Mouse (Mus musculus) liver, adult 2 months (tissue): ENCODE results near the gene Hoga1. TPM values are rescaled to one million over a fixed set of nuclear protein-coding genes. Genes with fewer than 3 reads are reported as not detected.

Experiments
- DNase-seq: peaks from one replicate; pipeline ENCODE4 v3.0.0-alpha.2; 2011; ENCODE audit warnings: low read depth, low spot score; ENCODE audit errors: extremely low read depth
- H3K27ac ChIP-seq: fragments of 200-500 bp; replicated peaks from 2 replicates; pipeline ENCODE4 v1.5.1; 2012; ENCODE audit warnings: low read depth, mild to moderate bottlenecking, control low read depth, inconsistent platforms, low read length; ENCODE audit not compliant: insufficient read depth
- H3K27me3 ChIP-seq: fragments of 200-500 bp; 2 replicates; pipeline ENCODE4 v1.6.1; 2012; ENCODE audit warnings: mild to moderate bottlenecking, moderate library complexity, low read length, inconsistent platforms; ENCODE audit not compliant: control insufficient read depth, insufficient read depth
- H3K36me3 ChIP-seq: fragments of 200-500 bp; 2 replicates; pipeline ENCODE4 v1.6.1; 2012; ENCODE audit warnings: low read length, inconsistent platforms; ENCODE audit not compliant: control insufficient read depth, insufficient read depth
- H3K4me1 ChIP-seq: fragments of 200-500 bp; 2 replicates; pipeline ENCODE4 v1.6.1; 2011; ENCODE audit warnings: low read length; ENCODE audit not compliant: control insufficient read depth, insufficient read depth
- H3K4me3 ChIP-seq: fragments of 200-500 bp; 2 replicates; pipeline ENCODE4 v1.5.1; 2011; ENCODE audit warnings: low read depth, mild to moderate bottlenecking, control low read depth, low read length, moderate library complexity; ENCODE audit not compliant: insufficient read depth
- H3K79me2 ChIP-seq: fragments of 200-500 bp; 2 replicates; pipeline ENCODE4 v1.6.1; 2012; ENCODE audit warnings: inconsistent platforms, mild to moderate bottlenecking, low read length, moderate library complexity; ENCODE audit not compliant: control insufficient read depth, insufficient read depth
- H3K9ac ChIP-seq: fragments of 200-500 bp; 2 replicates; pipeline ENCODE4 v1.6.1; 2012; ENCODE audit warnings: low read depth, mild to moderate bottlenecking, control low read depth, inconsistent platforms, low read length
- CTCF ChIP-seq: fragments of 200-500 bp; IDR thresholded peaks from 2 replicates; pipeline ENCODE4 v1.5.1; 2011; ENCODE audit warnings: low read depth, low read length, control low read depth
- POLR2A ChIP-seq: fragments of 200-500 bp; IDR thresholded peaks from 2 replicates; pipeline ENCODE4 v1.6.1; 2011; ENCODE audit warnings: low read length, control low read depth; ENCODE audit not compliant: insufficient read depth; ENCODE audit errors: extremely low read depth
- WGBS: fragments of 180-500 bp; shearing (Covaris S2); methylation state at CpG from one replicate; pipeline ENCODE4 v1.1.7; 2018; 5-methylcytosine and 5-hydroxymethylcytosine counted together
- polyA plus RNA-seq: library from polyadenylated mRNA; depleted of rRNA; stranded (reverse); fragments of >200 nt; gene quantifications from 2 replicates; pipeline ENCODE4 v1.2.3, GENCODE M21; 2012
- total RNA-seq: library from RNA; depleted of rRNA; stranded (reverse); fragments of >200 nt; gene quantifications from 2 replicates; pipeline ENCODE4 v1.2.3, GENCODE M21; 2014

Hoga1 gene
- total and polyA plus RNA-seq, 2 experiments: 128 to 290 TPM

GRCm38 (mm10) chr19:42068441-42069240, 23.2 kb downstream of the Hoga1 start:
- 75% methylated on average over 11 of the region's 11 CpGs for WGBS
- Histone ChIP-seq H3K27me3 (no peaks in the 10 kb centered on the region), H3K27ac (no peak overlapping the region), H3K4me3 (no peak overlapping the region), H3K9ac (no peak overlapping the region), H3K79me2 (no peaks in the 10 kb centered on the region), H3K4me1 (peaks cover 11% of the 10 kb centered on the region), H3K36me3 (peaks cover 32% of the 10 kb centered on the region)
- no peak for DNase-seq
- no peak for TF ChIP-seq POLR2A
- no peak for TF ChIP-seq CTCF

- 77% methylated on average over 6 of the region's 6 CpGs for WGBS
- Histone ChIP-seq H3K27me3 (no peaks in the 10 kb centered on the region), H3K36me3 (peaks cover 29% of the 10 kb centered on the region), H3K27ac (no peak overlapping the region), H3K4me3 (no peak overlapping the region), H3K9ac (no peak overlapping the region), H3K4me1 (peaks cover 11% of the 10 kb centered on the region), H3K79me2 (no peaks in the 10 kb centered on the region)
- DNase-seq: no peak
- TF ChIP-seq CTCF (peak; percentile 34; the same call in 1 of the 2 replicates), POLR2A (no peak)
Observed at GRCm38 (mm10) chr19:42069241-42069525, 23.8 kb downstream of the Hoga1 start.

GRCm38 (mm10) chr19:42071221-42071620, 25.8 kb downstream of the Hoga1 start:
- TF ChIP-seq POLR2A (no peak), CTCF (peak; percentile 27; the same call in 1 of the 2 replicates)
- H3K4me1 ChIP-seq: peaks cover 11% of the 10 kb centered on the region
- H3K79me2 ChIP-seq: no peaks in the 10 kb centered on the region
- H3K36me3 ChIP-seq: peaks cover 21% of the 10 kb centered on the region
- H3K27ac ChIP-seq: peak overlapping the region; percentile 65
- WGBS: 61% methylated on average over 7 of the region's 7 CpGs
- H3K9ac ChIP-seq: no peak overlapping the region
- peak; percentile 48 for DNase-seq
- no peak overlapping the region for H3K4me3 ChIP-seq
- no peaks in the 10 kb centered on the region for H3K27me3 ChIP-seq

GRCm38 (mm10) chr19:42071886-42072608, 26.6 kb downstream of the Hoga1 start:
- Histone ChIP-seq H3K27ac (peak overlapping the region; percentile 96), H3K9ac (peak overlapping the region; percentile 53), H3K79me2 (no peaks in the 10 kb centered on the region), H3K36me3 (peaks cover 18% of the 10 kb centered on the region), H3K4me3 (no peak overlapping the region), H3K27me3 (no peaks in the 10 kb centered on the region), H3K4me1 (peaks cover 11% of the 10 kb centered on the region)
- WGBS: 25% methylated on average over 15 of the region's 15 CpGs
- TF ChIP-seq POLR2A (no peak), CTCF (no peak)
- peak; percentile 99 for DNase-seq

GRCm38 (mm10) chr19:42072802-42073201, 27.4 kb downstream of the Hoga1 start:
- H3K9ac ChIP-seq: peak overlapping the region; percentile 53
- 29% methylated on average over 7 of the region's 7 CpGs for WGBS
- no peak overlapping the region for H3K4me3 ChIP-seq
- peaks cover 12% of the 10 kb centered on the region for H3K36me3 ChIP-seq
- no peaks in the 10 kb centered on the region for H3K27me3 ChIP-seq
- peak; percentile 79 for DNase-seq
- TF ChIP-seq POLR2A (no peak), CTCF (peak; percentile 57)
- H3K4me1 ChIP-seq: peaks cover 11% of the 10 kb centered on the region
- H3K27ac ChIP-seq: peak overlapping the region; percentile 96
- H3K79me2 ChIP-seq: no peaks in the 10 kb centered on the region

GRCm38 (mm10) chr19:42075051-42075450, 29.6 kb downstream of the Hoga1 start:
- Histone ChIP-seq H3K36me3 (peaks cover 5% of the 10 kb centered on the region), H3K4me1 (peaks cover 11% of the 10 kb centered on the region), H3K4me3 (no peak overlapping the region), H3K27me3 (no peaks in the 10 kb centered on the region), H3K79me2 (no peaks in the 10 kb centered on the region), H3K27ac (no peak overlapping the region), H3K9ac (no peak overlapping the region)
- TF ChIP-seq CTCF (no peak), POLR2A (no peak)
- DNase-seq: no peak
- WGBS: 89% methylated on average over 2 of the region's 2 CpGs
